Mouse (Mus musculus) hindbrain, embryonic 13.5 days (tissue): ENCODE measurements around the gene Sectm1a. TPM values are rescaled to one million over a fixed set of nuclear protein-coding genes. Genes with fewer than 3 reads are reported as not detected.
"Not testable (repeated sequence)": the region's sequence is repeated elsewhere in the genome, so short reads cannot be mapped to it uniquely, and the experiment has no call there.

Source experiments
- ATAC-seq: fragments of 200-750 bp; cut with Nextera tagmentation; 2 replicates; pipeline ENCODE4 v1.8.0; 2017; ENCODE audit warnings: moderate TSS enrichment; ENCODE audit not compliant: low FRiP score
- H3K27ac ChIP-seq: fragments of 300-500 bp; sonication (generic); 2 replicates; pipeline ENCODE4 v1.5.1; 2015; ENCODE audit warnings: inconsistent platforms, mild to moderate bottlenecking, moderate library complexity
- H3K27me3 ChIP-seq: fragments of 300-500 bp; sonication (generic); 2 replicates; pipeline ENCODE4 v1.6.1; 2015; ENCODE audit warnings: mild to moderate bottlenecking, inconsistent platforms
- H3K36me3 ChIP-seq: fragments of 300-500 bp; sonication (generic); 2 replicates; pipeline ENCODE4 v1.6.1; 2015; ENCODE audit warnings: mild to moderate bottlenecking, inconsistent platforms
- H3K4me1 ChIP-seq: fragments of 300-500 bp; sonication (generic); replicated peaks from 2 replicates; pipeline ENCODE4 v1.6.1; 2015; ENCODE audit warnings: inconsistent platforms
- H3K4me2 ChIP-seq: fragments of 300-500 bp; sonication (generic); 2 replicates; pipeline ENCODE4 v1.6.1; 2015; ENCODE audit warnings: inconsistent platforms, mild to moderate bottlenecking, moderate library complexity
- H3K4me3 ChIP-seq: fragments of 300-500 bp; sonication (generic); 2 replicates; pipeline ENCODE4 v1.5.1; 2015; ENCODE audit warnings: mild to moderate bottlenecking, inconsistent platforms
- H3K9ac ChIP-seq: fragments of 300-500 bp; sonication (generic); 2 replicates; pipeline ENCODE4 v1.6.1; 2015; ENCODE audit warnings: mild to moderate bottlenecking, inconsistent platforms
- H3K9me3 ChIP-seq: fragments of 300-500 bp; sonication (generic); 2 replicates; pipeline ENCODE4 v1.6.1; 2016; ENCODE audit warnings: inconsistent platforms
- WGBS: fragments of 180-500 bp; shearing (Covaris S2); methylation state at CpG from one replicate; pipeline ENCODE4 v1.1.7; 2015; 5-methylcytosine and 5-hydroxymethylcytosine counted together
- polyA plus RNA-seq: library from polyadenylated mRNA; unstranded; fragments of >200 nt; fragmentation: Nextera tagmentation; extraction: Ambion mirVana; gene quantifications from 2 replicates; pipeline ENCODE4 v1.2.1, GENCODE M21; 2015

Sectm1a gene
- polyA plus RNA-seq, 1 experiment from 2014 or later, result not detected

DNA sequence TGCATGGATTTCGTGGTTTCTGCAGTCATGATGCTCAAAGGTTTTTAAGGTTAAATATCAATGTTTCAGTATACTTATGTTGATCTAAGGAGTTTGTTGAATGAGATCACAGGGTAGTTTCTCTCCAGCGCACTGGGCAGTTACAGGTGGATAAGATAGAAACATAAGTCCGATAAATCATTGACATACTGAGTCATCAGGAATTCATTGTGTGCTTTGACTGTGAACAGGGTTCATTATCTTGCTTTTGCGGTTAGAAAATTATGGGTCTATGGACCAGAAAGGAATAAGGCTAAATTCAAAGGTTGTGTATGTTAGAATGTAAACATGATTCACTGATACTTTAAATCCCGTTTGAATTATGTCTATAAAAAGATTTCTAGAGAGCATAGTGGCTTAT, 4.2 kb upstream of the Sectm1a start:
- ATAC-seq, result no peak
- no peak overlapping the region for H3K27ac ChIP-seq
- no peaks in the 10 kb centered on the region for H3K36me3 ChIP-seq
- no peak overlapping the region for H3K4me2 ChIP-seq
- 85% methylated on average over 5 of the region's 5 CpGs for WGBS
- no peak overlapping the region for H3K4me3 ChIP-seq
- no peaks in the 10 kb centered on the region for H3K4me1 ChIP-seq
- no peak overlapping the region for H3K9ac ChIP-seq
- H3K9me3 ChIP-seq, result no peaks in the 10 kb centered on the region
- no peaks in the 10 kb centered on the region for H3K27me3 ChIP-seq

DNA sequence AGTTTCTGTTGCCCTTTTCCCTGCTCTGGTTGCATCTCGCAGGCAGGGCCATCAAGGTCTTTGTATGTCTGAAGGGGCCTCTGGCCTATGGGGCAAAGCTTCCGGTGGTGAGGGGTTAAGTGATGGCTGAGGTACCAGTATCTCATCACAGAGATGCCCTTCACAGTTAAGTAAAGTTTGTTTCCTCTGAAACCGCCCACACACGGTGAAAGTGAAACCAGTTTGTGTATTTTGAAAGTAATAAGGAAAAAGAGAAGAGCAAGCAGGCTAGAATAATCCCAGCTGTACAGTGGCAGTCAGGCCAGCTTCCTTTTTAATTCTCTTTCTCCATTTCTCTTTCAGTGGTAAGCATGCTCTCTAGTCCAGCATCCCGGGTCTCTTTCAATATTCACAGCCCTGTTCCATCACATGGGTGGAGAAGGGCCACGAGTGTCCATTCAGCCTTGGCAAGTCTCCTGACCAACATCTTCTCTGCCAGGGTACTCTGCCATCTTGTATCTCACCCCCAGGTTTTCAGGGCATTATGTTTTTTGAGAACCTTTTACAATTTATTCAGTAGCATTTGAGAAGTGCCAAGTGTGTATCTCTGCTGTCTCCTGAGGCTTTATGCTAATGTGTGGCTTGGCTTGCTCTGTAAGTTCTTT, 2.0 kb upstream of the Sectm1a start:
- no peaks in the 10 kb centered on the region for H3K9me3 ChIP-seq
- no peak overlapping the region for H3K4me3 ChIP-seq
- H3K4me2 ChIP-seq, result no peak overlapping the region
- no peak overlapping the region for H3K27ac ChIP-seq
- ATAC-seq, result no peak
- H3K9ac ChIP-seq, result no peak overlapping the region
- no peaks in the 10 kb centered on the region for H3K27me3 ChIP-seq
- 87% methylated on average over 6 of the region's 6 CpGs for WGBS
- H3K4me1 ChIP-seq, result no peaks in the 10 kb centered on the region
- no peaks in the 10 kb centered on the region for H3K36me3 ChIP-seq

DNA sequence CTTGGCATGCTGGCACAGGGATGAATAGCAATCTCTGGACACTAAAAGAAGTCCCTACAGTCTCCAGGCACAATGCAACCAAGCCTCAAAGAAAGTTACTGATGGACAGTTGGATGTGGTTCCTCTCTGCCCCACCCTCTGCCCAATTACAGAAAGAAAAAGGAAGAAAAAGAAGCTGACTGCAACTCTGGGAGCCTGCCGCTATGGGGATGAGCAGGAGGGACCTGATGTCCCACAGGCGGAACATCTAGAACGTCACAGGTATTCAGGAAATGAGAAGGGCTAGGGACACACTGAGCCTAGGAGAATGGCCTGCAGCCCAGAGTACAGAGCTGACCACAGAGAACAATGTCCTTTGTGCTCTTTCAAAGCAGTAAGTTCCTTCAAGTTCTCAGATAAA, 1.2 kb upstream of the Sectm1a start:
- H3K4me1 ChIP-seq, result no peaks in the 10 kb centered on the region
- H3K27me3 ChIP-seq, result no peaks in the 10 kb centered on the region
- 88% methylated on average over 3 of the region's 3 CpGs for WGBS
- H3K9ac ChIP-seq, result no peak overlapping the region
- no peaks in the 10 kb centered on the region for H3K36me3 ChIP-seq
- no peak overlapping the region for H3K4me2 ChIP-seq
- no peak overlapping the region for H3K4me3 ChIP-seq
- no peak for ATAC-seq
- H3K9me3 ChIP-seq, result no peaks in the 10 kb centered on the region
- no peak overlapping the region for H3K27ac ChIP-seq

DNA sequence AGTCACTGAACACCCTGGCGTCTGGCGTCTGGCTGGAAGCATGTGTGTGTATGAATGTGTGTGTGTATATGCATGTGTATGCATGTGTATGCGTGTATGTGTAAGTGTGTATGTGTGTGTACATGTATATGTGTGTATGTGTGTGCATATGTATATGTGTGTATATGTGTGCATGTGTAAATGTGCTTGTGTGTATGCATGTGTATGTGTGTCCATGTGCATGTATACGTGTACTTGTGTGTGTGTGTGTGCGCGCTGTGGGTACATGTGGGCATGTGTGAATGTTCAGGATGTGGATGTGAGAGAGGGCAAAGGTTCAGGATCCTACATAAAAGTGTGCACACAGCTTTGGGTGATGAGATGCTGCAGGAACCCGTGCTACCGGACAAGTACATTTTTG, 690 bp downstream of the Sectm1a start:
- 95% methylated on average over 8 of the region's 8 CpGs for WGBS
- no peak for ATAC-seq
- Histone ChIP-seq H3K4me1 (no peaks in the 10 kb centered on the region), H3K27me3 (no peaks in the 10 kb centered on the region), H3K4me2 (no peak overlapping the region), H3K9ac (no peak overlapping the region), H3K4me3 (no peak overlapping the region), H3K36me3 (no peaks in the 10 kb centered on the region), H3K9me3 (no peaks in the 10 kb centered on the region), H3K27ac (no peak overlapping the region)

DNA sequence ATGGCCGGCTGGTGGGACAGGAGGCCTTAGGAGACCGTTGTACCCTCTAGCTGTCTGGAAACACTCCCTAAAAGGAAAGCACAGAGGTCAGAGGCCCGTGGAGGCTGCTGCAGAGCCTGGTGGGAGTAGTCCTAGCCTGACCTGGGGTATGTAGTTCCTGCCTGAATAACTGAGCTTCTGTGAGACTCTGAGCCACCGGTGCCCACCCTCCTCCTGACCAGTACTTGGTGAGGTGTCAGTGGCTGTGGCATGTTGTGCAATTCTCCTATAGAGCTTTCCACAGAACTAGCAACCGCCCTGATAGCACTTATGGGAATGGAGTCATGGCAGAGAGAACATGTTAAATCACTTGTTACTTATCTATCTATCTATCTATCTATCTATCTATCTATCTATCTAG, 5.4 kb downstream of the Sectm1a start:
- Histone ChIP-seq H3K27me3 (no peaks in the 10 kb centered on the region), H3K4me2 (no peak overlapping the region), H3K9ac (no peak overlapping the region), H3K36me3 (no peaks in the 10 kb centered on the region), H3K4me1 (no peaks in the 10 kb centered on the region), H3K4me3 (no peak overlapping the region), H3K9me3 (no peaks in the 10 kb centered on the region), H3K27ac (no peak overlapping the region)
- no peak for ATAC-seq
- WGBS, result 79% methylated on average over 5 of the region's 5 CpGs

DNA sequence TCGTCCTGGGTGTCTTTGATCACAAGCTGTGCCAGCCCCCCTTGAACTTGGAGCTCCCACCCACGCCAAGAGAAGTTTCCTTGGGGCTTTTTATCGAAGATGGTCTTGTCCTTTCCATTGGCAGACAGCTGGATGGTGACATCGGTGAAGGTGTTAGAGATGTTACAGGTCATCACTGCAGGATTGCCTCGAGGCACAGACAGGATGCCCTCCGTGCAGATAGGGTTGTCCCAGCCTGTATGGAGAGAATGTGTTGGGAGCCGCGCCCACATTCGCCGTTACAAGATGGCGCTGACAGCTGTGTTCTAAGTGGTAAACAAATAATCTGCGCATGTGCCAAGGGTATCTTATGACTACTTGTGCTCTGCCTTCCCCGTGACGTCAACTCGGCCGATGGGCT, 11.4 kb downstream of the Sectm1a start:
- not testable (repeated sequence) for H3K27ac ChIP-seq, ATAC-seq, H3K4me1 ChIP-seq, H3K36me3 ChIP-seq, H3K4me3 ChIP-seq, H3K4me2 ChIP-seq, H3K9ac ChIP-seq, H3K27me3 ChIP-seq, H3K9me3 ChIP-seq
- WGBS, result 93% methylated on average over 12 of the region's 16 CpGs

DNA sequence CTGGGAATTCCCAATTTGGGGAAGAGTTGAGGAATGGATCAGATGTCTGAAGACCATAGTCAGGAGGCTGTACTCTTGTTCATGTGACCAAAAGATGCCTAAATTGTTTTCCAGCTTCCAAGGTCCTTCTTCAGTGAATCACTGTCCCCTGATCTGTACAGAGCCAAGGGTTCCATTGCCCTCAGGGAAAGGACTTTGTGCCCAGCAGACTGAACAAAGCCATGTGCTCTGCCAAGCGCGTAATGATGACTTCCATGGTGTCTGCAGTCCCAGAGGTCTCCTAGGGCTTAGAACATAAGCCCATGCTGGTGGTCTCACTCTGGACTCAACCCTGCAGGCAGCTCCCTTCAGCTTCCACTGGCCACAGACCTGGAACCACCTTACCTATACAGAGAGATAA, 13.1 kb downstream of the Sectm1a start:
- Histone ChIP-seq H3K36me3 (no peaks in the 10 kb centered on the region), H3K4me1 (no peaks in the 10 kb centered on the region), H3K4me3 (no peak overlapping the region), H3K27me3 (no peaks in the 10 kb centered on the region), H3K9me3 (no peaks in the 10 kb centered on the region), H3K27ac (no peak overlapping the region), H3K9ac (no peak overlapping the region), H3K4me2 (no peak overlapping the region)
- WGBS, result 100% methylated on average over 2 of the region's 2 CpGs
- ATAC-seq, result no peak

DNA sequence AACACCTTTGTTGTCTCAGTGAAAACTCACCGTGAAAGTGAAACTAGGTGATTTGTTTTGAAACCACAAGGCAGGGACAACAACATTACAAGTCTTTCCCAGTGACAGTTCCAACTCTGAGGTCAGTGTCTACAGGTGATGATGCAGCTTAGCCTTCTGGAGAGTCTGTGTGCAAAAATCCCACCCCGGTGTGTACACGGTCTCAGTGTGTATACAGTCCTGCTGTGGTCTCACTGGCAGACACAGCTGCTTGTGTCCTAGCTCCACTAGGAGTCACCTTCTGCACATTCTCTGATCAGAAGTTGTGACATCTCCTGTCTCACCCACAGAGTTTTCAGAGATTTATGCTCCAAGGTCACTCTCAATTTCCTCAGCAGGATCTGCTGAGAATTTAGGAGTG, 16.8 kb downstream of the Sectm1a start:
- ATAC-seq, result no peak
- H3K4me1 ChIP-seq, result no peaks in the 10 kb centered on the region
- H3K27ac ChIP-seq, result no peak overlapping the region
- WGBS, result 86% methylated on average over 3 of the region's 3 CpGs
- H3K9me3 ChIP-seq, result no peaks in the 10 kb centered on the region
- H3K4me2 ChIP-seq, result no peak overlapping the region
- H3K9ac ChIP-seq, result no peak overlapping the region
- H3K36me3 ChIP-seq, result no peaks in the 10 kb centered on the region
- no peaks in the 10 kb centered on the region for H3K27me3 ChIP-seq
- no peak overlapping the region for H3K4me3 ChIP-seq

DNA sequence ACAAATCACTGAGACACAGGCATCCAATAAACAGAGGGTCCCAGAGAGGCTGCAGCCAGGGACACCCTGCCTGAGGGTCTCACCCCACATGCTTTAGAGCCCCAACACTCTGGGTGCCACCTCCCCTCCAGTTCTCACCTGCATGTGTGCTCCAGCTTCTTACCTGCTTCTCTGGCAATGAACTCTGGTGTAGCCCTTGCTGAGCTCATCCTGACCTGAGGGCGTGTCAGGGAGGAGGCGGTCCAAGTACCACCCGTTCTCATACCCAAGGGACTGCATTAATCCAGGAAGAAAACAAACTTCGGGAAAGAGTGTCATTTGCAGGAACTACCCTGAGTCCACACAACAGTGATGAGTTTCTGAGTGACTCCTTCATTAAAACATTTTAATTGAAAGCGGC, 17.6 kb downstream of the Sectm1a start, which contains the start of gene Sectm1b:
Sectm1b (minus strand) TSS at position 191 of the 400 bp plus-strand sequence.
- Histone ChIP-seq H3K36me3 (no peaks in the 10 kb centered on the region), H3K9ac (no peak within 1 kb of the TSS), H3K4me3 (no peak within 1 kb of the TSS), H3K4me1 (no peaks in the 10 kb centered on the region), H3K27ac (no peak within 1 kb of the TSS), H3K4me2 (no peak within 1 kb of the TSS), H3K9me3 (no peaks in the 10 kb centered on the region), H3K27me3 (no peaks in the 10 kb centered on the region)
- WGBS, result 82% methylated on average over 5 of the region's 5 CpGs
- ATAC-seq, result no peak

DNA sequence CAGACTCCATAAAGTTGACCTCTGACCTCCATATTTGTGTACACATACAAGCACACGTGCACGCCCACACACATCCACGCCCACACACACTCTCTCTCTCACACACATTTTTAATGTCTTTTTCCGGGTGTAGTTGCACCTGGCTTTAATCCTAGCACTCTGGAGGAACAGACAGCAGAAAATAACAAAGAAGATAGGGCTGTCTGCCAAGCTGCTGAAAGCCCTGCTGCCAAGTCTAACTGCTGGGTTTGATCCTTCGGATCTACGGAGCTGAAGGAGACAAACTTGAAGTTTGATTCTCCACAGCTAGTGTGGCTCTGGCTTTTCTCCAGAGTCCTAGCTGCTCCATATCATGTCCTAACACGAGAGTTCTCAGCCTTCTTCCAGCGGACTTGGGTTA, 19.4 kb downstream of the Sectm1a start:
- no peak for ATAC-seq
- 76% methylated on average over 8 of the region's 8 CpGs for WGBS
- H3K4me2 ChIP-seq, result no peak overlapping the region
- H3K36me3 ChIP-seq, result no peaks in the 10 kb centered on the region
- H3K4me1 ChIP-seq, result no peaks in the 10 kb centered on the region
- 0 out of 2 replicates have a peak, but pooled peaks cover 3% of the 10 kb centered on the region for H3K27me3 ChIP-seq
- H3K9ac ChIP-seq, result no peak overlapping the region
- no peaks in the 10 kb centered on the region for H3K9me3 ChIP-seq
- no peak overlapping the region for H3K4me3 ChIP-seq
- H3K27ac ChIP-seq, result no peak overlapping the region

DNA sequence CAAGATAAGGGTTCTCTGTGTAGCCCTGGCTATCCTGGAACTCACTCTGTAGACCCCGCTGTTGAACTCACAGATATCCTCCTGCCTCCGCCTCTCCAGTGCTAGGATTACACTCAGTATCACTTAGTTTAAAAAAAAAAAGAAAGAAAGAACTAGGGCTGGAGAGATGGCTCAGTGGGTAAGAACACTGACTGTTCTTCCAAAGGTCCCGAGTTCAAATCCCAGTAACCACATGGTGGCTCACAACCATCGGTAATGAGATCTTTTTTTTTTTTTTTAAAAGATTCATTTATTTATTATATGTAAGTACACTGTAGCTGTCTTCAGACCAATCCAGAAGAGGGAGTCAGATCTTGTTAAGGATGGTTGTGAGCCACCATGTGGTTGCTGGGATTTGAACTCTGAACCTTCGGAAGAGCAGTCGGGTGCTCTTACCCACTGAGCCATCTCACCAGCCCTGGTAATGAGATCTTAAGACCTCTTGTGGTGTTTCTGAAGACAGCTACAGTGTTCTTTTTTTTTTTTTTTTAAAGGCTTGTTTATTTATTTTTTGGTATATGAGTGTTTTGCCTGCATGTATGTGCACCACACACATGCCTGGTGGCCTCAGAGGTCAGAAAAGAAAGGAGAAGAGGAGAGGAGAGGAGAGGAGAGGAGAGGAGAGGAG, 20.5 kb downstream of the Sectm1a start:
- not testable (repeated sequence) for H3K36me3 ChIP-seq, ATAC-seq, H3K27me3 ChIP-seq, H3K27ac ChIP-seq, H3K9ac ChIP-seq, H3K4me1 ChIP-seq, H3K4me2 ChIP-seq, H3K9me3 ChIP-seq, H3K4me3 ChIP-seq
- WGBS, result 97% methylated on average over 6 of the region's 6 CpGs

DNA sequence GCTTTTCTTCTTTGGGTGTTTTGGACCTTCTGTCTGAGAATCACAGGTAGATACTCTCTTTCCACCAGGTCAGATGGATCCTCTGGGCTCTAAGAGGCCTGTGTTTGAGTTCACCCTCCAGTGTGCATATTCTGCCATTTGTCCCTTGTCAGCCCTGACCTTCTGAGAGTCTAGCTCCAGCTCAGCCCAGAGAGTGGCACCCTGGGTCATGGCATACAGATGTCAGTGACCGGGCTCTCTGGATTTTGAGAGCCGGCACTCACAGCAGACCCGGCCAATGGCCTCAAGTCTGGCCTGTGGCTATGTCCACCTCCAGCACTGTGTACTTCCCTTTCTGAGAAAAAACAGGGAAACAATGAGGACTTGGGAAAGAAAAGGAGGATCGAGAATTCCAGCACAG, 21.5 kb downstream of the Sectm1a start:
- H3K4me1 ChIP-seq, result no peaks in the 10 kb centered on the region
- WGBS, result 89% methylated on average over 4 of the region's 4 CpGs
- no peaks in the 10 kb centered on the region for H3K36me3 ChIP-seq
- no peak for ATAC-seq
- H3K27me3 ChIP-seq, result 0 out of 2 replicates have a peak, but pooled peaks cover 3% of the 10 kb centered on the region
- H3K4me2 ChIP-seq, result no peak overlapping the region
- H3K9ac ChIP-seq, result no peak overlapping the region
- H3K27ac ChIP-seq, result no peak overlapping the region
- no peak overlapping the region for H3K4me3 ChIP-seq
- no peaks in the 10 kb centered on the region for H3K9me3 ChIP-seq

DNA sequence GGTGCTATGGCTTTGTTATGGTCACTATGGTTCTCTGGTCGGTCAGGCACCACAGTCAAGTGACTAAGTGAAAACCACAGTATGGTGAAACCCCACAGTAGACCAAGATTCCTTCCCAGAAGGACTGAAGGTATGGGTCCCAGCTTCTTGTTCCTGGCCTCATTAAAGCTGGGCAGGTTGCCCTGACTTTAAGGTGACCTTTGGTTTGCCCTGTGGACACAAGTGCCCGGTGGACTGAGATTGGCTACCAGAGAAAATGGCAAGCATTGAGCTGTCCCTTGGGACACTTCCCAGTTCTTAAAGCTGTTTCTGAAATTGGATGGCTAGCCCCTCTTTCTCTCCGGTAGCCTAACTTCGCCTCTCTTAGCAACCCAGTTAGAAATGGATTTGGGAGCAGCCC, 22.1 kb downstream of the Sectm1a start:
- H3K4me1 ChIP-seq, result no peaks in the 10 kb centered on the region
- H3K4me3 ChIP-seq, result no peak overlapping the region
- 92% methylated on average over 4 of the region's 4 CpGs for WGBS
- no peak overlapping the region for H3K27ac ChIP-seq
- no peaks in the 10 kb centered on the region for H3K36me3 ChIP-seq
- no peak overlapping the region for H3K4me2 ChIP-seq
- H3K9me3 ChIP-seq, result no peaks in the 10 kb centered on the region
- no peak for ATAC-seq
- no peak overlapping the region for H3K9ac ChIP-seq
- 0 out of 2 replicates have a peak, but pooled peaks cover 3% of the 10 kb centered on the region for H3K27me3 ChIP-seq
